Mouse (Mus musculus) layer of hippocampus, adult 8-10 months (tissue): ENCODE data around the gene Ttyh1. TPM values are rescaled to one million over a fixed set of nuclear protein-coding genes. Genes with fewer than 3 reads are reported as not detected.
A peak's percentile ranks its signal among the peaks of the same experiment; 100 is the strongest.

Experiments
- DNase-seq, 2 experiments: peaks; one replicate each; pipeline ENCODE4 v3.0.0; 2022; ENCODE audit warnings: low spot score in 2 of 2
- total RNA-seq, 4 experiments: library from RNA; stranded (reverse); gene quantifications; 2 replicates each; pipeline ENCODE4 v1.2.4; 2022

Gene Ttyh1
- 100 to 1,000 TPM; 459 to 552 (median 528) TPM for total RNA-seq

DNA sequence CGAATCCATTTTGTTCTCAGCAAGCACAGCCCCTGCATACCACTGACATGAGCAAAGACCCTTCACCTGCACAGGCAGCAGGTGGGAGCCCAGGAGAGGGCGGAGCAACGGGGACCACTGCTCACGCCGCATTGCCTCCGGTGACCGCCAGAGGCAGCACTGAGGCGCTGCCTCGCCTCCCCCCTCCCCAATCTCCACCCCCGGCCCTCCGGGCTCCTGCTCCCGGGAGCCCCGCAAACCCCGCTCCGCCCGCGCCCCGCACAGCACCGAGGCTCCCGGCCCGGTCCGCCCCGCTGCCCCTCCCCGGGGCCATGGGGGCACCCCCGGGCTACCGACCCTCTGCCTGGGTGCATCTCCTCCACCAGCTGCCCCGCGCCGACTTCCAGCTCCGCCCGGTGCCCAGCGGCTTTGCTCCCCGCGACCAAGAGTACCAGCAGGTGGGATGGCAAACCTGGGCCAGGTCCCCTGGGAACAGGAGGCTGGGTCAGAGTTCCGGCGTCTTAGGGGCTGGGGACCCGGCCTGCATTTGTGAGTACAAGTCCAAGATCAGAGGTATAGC lies at the start of gene Ttyh1:
TSS of gene Ttyh1 (plus strand) at position 65 of the 559 bp plus-strand sequence.
- DNase-seq = peak in 1 of 2 experiments; percentile 64

DNA sequence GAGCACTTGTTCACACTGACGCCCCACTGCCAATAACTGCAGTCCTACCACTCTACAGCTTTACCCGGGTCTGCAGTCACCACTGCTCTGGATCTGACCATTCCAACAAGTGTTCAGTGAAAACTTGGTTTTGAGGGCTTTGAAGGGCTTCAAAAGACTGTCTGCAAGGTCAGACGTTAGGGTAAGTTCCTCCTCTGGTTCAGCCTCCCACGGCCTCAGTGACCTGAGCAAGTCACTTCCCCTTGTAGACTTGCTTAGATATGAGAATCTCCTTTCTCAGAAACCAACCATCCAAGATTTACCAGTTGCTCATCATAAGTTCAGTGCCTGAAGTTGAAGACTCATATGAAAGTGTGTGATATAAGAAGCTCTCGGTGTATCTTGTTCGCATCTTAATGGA lies 48.1 kb upstream of the Ttyh1 start:
- no peak for DNase-seq

DNA sequence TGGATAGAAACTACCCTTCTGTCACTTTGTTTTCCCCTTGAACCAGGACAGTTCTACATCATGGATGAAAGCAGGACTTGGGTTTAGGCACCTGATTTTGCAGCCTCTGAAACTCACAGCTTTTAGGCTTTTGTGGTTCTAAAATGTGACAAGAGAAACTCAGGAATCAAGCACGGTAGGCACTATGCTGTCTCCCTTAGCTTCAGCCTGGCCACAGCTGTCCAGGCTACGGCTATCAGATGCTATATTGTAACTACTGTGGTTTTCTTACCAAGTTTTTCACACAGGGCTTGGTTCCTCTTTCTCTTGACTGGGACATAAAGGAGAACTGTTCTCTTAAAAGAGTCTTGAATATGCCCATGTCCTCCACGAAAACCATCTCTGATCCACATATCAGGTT lies 46.1 kb upstream of the Ttyh1 start:
- no peak for DNase-seq

DNA sequence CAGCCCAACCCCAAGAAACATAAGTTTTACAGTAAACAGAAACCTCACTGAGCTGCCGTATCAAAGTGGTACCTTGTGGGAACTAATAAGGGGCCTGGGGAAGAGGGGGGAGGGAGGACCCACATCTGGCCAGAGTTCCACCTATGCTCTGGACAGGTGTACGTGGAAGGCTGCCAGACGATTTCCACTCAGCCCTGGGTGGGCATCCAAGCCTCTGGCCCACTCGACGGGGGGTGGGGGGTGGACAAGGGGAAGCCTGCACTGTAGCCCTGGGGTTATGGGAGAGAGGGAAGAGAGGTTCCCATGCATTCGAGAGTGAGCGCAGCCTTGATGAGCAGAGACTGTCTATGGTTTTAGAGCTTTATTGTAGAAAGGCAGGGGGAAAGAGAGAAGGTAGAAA lies 39.7 kb upstream of the Ttyh1 start:
- DNase-seq = no peak

DNA sequence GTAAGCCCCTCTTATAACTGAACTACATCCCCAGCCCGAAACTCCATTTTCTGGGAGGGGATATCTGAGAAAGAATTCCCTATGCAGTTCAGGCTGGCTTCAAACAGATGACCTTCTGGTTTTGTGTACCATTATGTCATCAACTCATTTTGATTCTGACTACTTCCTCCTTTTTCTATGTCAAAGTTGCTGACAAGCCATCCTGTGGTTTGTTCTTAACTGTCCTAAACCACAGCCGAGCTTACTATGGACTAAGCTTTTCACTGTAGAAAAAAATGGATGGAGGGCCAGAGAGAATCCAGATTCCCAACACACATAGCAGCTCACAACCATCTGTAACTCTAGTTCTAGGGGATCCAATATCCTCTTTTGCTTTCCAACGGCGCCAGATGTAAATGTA lies 38.7 kb upstream of the Ttyh1 start:
- no peak for DNase-seq

DNA sequence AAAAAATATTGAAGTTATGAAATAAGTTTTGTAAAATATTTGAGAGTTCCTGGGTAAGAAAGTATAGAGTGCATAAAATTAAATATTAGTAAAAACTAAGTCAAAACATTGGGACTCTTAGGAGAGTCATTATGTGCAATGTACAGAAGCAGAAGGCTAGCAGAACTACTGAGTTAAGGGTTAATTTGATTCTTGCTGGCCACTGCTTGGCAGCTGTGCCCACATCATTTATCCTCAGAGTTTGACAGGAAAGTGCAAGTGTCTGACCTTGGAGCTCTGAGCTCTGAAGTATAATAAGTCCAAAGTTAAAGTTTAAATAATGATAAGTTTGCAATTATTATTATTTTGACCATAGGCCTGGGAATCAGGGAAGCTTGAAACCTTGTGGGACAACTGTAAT lies 37.5 kb upstream of the Ttyh1 start:
- DNase-seq = no peak

DNA sequence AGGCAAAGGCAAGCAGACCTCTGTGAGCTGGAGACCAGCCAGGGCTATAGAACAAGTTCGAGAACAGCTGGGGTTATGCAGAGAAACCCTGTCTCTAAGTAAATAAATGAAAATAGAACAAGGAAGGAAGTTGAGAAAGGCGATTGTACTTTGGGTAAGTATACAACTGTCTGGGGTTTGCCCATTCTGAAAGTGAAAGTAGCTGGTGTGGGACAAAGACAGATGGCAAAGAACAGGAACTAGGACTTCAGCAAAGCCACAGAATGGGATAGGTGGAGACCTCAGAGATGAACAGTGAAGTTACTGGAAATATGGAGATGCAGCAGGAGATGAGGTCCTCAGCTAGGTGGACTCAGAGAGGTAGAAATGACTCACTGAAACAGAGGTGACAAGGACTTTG lies 36.4 kb upstream of the Ttyh1 start:
- no peak for DNase-seq

DNA sequence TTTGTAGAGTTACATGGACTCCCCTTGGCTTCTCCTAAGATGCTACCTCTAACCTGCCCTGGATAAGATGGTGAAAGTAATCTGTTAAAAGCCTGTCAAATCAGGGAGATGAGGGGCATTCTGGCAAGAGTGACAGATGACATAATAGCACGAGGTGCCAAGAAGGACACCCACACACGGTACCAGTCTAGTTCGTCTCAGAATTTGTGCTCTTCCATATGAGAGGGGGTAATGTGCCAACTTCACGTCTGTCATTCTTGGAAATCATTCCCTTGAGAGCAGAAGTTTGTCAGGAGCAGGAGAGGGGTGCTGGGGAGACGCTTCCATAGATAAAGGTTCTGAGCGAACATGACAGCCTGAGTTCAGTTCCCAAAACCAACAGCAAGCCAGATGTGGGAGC lies 35.0 kb upstream of the Ttyh1 start:
- peak; percentile 58 to 72 for DNase-seq

DNA sequence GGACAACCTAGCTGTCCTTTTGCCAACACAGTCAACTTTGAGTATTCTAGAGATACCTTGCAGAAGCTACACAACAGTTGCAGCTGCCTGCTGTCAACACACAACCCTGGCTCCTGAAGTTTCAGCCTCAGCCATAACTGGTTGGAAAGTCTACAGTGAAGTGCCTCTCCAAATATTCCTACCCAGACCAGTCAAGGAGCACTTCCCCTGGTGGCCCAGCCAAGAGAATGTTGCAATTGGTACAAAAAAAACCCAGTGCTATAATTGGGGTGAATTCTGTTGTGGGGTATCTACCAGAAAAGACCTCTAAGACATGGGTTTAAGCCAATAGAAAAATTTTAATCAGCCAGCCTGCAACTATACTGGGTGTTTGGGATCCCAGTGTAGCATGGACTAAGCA lies 33.6 kb upstream of the Ttyh1 start:
- no peak for DNase-seq

DNA sequence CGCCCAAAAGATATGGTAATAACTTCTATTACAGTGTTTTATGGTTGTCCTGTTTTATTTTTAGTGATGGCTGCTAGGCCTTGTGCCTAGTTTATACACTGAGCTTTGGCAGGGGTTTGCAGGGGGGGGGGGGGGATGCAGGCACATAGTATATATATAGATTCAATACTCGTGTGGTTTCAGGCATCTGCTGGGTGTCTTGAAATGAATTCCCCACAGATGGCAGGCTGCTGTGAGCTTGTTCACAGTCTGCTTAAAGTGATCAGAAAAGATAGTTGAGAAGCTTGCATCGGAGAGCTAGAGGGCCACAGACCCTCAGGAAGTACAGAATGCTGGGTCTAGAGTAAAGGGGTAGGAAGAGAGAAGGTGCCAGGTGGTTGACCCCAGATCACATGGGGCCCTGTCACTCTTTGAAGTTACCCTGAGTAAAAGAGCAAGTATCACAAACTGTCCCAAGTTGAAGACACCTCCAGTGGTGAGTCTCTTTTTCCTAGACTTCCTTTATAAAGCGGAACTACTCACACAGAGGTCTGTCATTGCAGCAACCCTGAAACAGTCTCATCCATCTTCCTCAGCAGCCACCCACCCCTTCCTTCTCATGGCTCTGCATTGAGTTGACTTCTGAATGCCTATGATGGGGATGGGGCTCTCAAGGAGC lies 31.8 kb upstream of the Ttyh1 start:
- DNase-seq = peak; percentile 37 to 39

DNA sequence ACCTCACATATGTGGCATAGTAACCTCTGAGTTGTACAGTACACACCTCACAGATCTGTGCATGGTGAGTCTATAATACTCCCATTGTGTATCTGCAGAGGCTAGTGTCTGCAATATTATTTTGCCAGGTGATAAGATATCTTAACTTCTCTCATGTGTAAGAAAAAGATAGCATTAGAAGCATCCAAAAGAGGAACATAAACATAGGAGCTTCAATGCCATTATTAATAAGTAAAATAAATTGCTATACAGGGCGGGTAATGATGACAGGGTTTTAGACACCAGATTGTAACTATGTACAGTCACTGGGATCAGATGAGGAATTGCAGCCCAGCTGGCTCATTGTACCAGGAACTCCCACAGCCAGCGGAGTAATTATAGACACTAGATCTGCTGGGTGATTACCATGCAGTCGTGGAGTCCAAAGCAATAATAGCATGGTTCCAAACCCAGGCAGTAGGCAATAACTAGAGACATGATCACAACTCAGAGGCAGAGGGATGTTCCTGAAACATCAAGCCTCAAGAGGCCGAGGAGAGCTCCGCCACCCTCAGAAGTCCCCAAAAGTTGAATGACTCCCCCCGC lies 31.2 kb upstream of the Ttyh1 start:
- peak; percentile 63 to 66 for DNase-seq

DNA sequence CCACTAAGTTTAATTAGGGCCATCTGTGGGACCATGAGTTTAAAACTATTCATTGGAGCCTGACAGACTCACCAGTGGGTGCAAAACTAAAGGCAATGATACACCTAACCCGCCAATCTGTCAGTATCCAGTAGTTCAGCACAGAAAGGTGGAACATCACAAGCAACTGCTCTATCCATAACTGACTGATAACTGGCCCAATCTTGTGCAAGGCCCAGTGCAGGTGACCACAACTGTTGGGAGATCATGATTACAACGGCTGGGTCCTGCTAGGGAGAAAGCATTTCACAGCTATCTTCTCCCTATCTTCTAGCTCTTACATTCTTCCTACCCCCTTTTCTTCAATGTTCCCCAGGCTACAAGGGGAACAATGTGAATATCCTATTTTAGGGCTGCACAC lies 30.5 kb upstream of the Ttyh1 start:
- no peak for DNase-seq

DNA sequence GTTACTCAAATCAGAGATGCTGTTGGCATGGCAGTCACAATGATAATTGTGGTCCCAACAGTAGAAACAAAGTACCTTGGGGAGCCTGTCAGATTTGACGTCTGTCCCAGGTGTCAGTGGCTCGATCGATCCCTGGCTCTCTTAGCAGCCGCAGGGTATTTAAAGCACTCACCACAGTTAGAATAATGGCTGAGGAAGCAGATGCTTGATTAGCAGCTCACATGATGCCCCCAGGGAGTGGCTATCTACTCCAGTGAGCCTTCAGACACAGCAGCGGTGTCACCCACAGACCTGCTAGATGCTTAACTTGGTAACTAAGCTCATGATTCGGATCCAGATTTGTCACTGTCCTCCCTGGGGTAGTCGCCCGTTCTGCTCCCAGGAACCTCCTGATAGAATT lies 28.0 kb upstream of the Ttyh1 start:
- DNase-seq = no peak

DNA sequence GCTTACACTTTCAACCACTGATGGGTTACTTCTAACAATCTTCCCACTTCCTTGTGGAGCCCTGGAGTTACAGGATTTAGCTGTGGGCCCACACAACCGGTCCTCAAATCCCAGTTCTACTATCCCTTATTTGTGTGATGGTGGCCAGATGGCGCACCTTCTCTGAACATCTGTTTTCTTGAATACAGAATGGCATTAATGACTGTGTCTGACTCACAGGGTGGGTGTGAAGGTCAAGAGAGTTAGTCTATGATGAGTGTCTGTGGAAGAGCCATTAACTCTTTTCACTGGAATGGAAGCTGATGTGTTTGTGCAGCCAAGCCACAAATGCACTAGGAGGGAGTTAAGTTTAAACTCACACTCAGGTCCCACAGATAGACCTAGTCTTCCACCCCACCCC lies 20.9 kb upstream of the Ttyh1 start:
- DNase-seq = no peak

DNA sequence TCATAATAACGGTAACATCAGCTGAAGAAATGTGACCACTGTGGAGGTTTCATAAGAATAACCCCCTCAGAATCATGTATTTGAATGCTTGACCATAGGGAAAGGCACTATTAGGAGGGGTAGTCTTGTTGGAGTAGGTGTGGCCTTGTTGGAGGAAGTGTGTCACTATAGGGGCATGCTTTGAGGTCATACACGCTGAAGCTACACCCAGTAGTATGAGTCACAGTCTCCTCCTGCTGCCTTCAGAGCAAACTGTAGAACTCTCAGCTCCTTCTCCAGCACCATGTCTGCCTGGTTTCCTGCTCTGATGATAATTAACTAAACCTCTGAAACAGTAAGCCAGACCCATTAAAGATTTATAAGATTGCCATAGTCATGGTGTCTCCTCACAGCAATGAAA lies 20.4 kb upstream of the Ttyh1 start:
- DNase-seq = no peak

DNA sequence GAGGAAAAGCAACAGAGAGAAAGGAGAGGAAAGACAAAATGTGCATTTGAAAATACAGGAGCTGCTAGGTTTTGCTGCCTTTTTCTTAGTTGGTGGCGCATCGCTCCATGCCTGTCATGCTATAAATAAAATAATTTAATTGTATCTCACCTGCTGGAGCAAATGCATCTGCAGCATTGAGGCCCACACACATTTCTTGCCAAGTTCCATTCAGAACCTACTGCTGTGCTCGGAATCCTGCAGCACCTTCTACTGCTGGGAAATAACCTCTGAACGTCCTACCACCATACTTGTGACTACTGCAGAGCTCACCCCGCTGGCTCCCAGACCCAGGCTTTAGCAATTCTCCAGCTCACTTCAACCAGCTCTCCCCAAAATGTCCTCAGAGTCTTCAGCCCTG lies 18.1 kb upstream of the Ttyh1 start:
- DNase-seq = no peak

DNA sequence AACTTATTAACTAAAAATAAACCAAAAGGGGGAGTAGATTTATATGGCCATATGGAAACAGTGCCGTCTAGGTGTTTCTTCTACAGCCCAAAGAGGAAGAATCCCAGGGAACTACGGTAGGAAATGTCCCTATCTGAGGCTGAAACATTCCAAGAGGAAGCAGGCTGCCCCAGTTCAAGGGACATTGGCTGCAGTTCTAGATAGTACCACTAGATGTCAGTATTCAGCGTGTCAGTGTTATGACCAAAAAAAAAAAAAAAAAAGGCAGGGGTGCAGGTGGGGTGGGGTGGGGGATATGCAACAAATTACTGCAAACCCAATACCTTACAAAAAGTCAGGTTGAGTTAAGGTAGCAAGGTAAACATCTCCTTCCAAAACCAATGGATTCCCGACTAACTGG lies 15.8 kb upstream of the Ttyh1 start:
- DNase-seq = no peak

DNA sequence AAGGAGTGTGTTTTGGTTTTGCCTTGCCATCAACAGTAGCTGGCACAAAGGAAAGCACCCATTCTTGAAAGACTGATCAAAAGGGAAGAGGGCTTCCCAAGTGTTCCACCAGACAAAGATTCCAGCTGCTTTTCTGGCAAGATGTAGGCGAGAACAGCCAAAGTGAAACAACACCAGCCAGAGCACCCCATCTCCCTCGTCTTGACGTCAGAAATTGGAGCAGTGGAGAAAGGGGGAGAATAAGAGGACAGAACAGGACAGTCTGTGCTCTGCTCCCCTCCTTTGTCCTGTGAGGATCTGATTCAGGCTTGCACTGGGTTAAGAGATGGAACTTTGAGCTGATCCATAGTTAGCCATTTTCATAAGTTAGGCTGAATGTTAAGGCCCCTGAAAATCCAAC lies 7.4 kb upstream of the Ttyh1 start:
- DNase-seq = peak in 1 of 2 experiments; percentile 20

DNA sequence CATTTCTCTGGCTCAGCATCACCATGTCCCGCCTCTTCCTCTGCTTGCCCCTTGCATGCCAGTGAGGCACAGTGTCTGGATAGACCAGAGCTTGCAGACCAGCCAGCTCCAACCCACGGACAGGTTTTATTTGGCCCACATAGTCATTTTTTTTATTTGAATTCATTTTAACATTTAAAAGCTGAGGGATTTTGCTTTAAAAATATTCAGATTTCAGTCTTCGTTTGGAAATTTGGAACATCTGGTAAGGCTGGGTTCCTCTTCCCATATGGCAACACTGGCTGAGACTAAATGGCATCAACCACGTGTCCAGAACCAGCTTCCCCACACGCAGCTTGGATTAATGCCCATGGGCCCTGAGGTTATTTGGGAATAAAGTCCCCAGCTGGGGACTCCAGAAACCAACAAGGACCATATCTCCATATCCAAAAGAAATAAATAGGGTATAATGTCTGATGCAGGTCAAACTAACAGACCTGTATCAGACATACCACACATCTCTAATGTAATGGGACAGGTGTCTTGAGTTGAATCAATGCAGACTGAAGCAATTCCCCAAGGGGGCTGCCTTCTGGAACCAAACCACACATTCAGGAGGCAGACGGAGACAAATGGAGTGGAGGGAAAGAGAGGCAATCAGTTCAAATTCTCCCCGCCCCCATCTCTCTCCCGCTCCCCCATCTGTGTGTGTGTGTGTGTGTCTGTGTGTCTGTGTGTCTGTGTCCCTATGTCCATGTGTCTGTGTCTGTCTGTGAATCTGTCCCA lies 2.0 kb upstream of the Ttyh1 start:
- peak in 1 of 2 experiments; percentile 59 for DNase-seq

DNA sequence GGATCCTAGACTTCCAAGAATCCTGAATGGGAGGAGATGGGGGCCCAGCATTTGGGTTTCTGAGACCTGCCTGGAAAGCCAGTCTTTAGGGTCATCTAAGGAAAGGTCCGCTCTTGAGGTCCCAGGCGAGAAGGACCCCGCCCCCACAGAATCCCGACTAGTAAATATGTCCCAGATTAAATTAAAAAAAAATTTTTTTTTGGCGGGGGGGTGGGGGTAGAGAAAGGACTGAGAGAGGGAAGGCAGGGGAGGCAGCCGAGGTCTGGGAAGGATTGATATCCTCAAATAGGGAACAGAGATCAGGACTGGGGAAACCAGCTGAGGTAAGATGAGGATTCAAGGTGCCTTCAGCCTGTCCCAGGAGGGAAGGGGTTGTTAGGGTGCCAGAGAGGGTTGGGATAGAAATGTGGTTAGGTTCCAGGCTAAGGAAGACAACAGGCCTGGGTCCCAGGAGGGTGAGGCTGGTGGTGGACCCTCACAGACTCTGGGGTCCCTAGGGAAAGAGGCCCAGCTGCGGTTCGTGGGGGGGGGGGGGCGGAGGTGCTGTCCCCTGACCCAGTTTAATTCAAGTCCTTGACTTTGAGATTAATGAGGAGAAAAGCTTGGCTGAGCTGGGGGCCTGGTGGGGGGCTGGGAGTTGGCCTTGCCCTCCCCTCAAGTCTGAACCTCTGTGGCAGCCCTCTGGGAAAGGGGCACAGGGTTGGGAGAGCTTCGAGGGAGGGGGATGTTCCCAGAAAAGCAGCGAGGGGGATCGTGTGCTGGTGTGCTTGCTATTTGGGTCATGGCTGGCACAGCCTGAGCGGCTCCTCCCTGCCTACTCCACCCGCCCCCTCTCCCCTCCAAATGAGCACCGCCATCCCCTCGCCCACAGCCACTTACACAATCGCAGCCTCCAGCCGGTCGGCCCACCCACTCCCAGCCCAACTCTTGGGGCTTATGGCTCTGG lies 1.0 kb downstream of the Ttyh1 start:
- peak in 1 of 2 experiments; percentile 52 for DNase-seq

DNA sequence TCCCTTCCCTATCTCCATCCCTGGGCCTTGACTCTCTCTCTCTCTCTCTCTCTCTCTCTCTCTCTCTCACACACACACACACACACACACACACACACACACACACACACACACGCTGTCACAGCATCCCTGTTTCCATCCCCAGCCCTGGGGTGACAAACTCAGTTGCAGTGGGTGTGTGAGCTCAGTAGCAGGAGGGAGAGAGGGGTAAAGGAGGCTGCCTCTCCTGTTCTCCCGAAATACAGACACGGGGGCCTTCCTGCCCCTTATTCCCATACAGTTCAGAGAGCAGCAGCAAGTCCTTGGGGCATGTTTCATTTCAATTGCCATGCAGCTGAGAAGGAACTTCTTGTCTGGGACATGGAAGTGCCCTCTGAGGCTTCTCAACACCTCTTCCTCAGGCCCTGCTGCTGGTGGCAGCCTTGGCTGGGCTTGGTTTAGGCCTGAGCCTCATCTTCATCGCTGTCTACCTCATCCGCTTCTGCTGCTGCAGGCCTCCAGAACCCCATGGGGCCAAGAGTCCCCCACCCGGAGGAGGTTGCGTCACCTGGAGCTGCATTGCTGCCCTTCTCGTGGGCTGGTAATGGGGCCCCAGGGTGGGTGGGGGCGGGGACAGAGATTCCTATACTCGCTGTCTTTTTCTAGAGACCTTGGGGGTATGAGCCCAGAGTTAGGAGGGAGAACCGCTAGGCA lies 3.0 kb downstream of the Ttyh1 start:
- no peak for DNase-seq
